Mouse (Mus musculus) hindbrain, embryonic 12.5 days (tissue): ENCODE results near the gene Krt71. TPM values are rescaled to one million over a fixed set of nuclear protein-coding genes. Genes with fewer than 3 reads are reported as not detected.

Experiments used
- microRNA-seq: library from miRNA; unstranded; fragments of <30 nt; microRNA quantifications from one replicate; pipeline ENCODE4, GENCODE M21; 2017
- polyA plus RNA-seq: library from polyadenylated mRNA; unstranded; fragments of >200 nt; fragmentation: Nextera tagmentation; extraction: Ambion mirVana; gene quantifications from 2 replicates; pipeline ENCODE4 v1.2.1, GENCODE M21; 2016

Krt71 gene
- polyA plus RNA-seq, 1 experiment from 2014 or later, result not detected

Small RNAs within 50 kb of the gene (microRNA-seq; reads per million reads assigned to microRNA genes)
- gene Gm44323, result not detected
- not detected for gene Gm44342

Other genes with a start within 250 kb of the Krt71 start
- not detected in 2 replicates for gene Gm49425, start 225.8 kb downstream of the Krt71 start, polyA plus RNA-seq
- gene Krt84, start 210.3 kb downstream of the Krt71 start, polyA plus RNA-seq, result not detected in 2 replicates
- gene Krt82, start 192.4 kb downstream of the Krt71 start, polyA plus RNA-seq, result not detected in 2 replicates
- gene Krt90, start 180.2 kb downstream of the Krt71 start, polyA plus RNA-seq, result 0.14 and 0.30 TPM in 2 replicates
- gene Krt75, start 169.2 kb downstream of the Krt71 start, polyA plus RNA-seq, result 0.08 and 0.18 TPM in 2 replicates
- gene Gm5414, start 114.9 kb downstream of the Krt71 start, polyA plus RNA-seq, result not detected in 2 replicates
- gene Gm5478, start 95.7 kb downstream of the Krt71 start, polyA plus RNA-seq, result not detected in 2 replicates
- not detected in 2 replicates for gene Krt6b, start 62.8 kb downstream of the Krt71 start, polyA plus RNA-seq
- gene Krt6a, start 48.8 kb downstream of the Krt71 start, polyA plus RNA-seq, result not detected in 2 replicates
- 14.1 and 16.6 TPM in 2 replicates for gene Krt5, start 30.2 kb downstream of the Krt71 start, polyA plus RNA-seq
- gene Krt72, start 43.4 kb upstream of the Krt71 start, polyA plus RNA-seq, result not detected in 2 replicates
- 0.57 and 0.65 TPM in 2 replicates for gene Krt73, start 59.2 kb upstream of the Krt71 start, polyA plus RNA-seq
- gene Krt2, start 75.1 kb upstream of the Krt71 start, polyA plus RNA-seq, result not detected in 2 replicates
- gene Krt1, start 107.7 kb upstream of the Krt71 start, polyA plus RNA-seq, result 4.2 and 4.4 TPM in 2 replicates
- not detected in 2 replicates for gene Krt77, start 126.6 kb upstream of the Krt71 start, polyA plus RNA-seq
- not detected in 2 replicates for gene Krt76, start 149.8 kb upstream of the Krt71 start, polyA plus RNA-seq
- 0.21 TPM in 1 of 2 replicates, not detected in the other for gene Krt4, start 181.6 kb upstream of the Krt71 start, polyA plus RNA-seq
- gene Krt79, start 197.2 kb upstream of the Krt71 start, polyA plus RNA-seq, result not detected in 2 replicates
- gene Krt78, start 211.2 kb upstream of the Krt71 start, polyA plus RNA-seq, result not detected in 2 replicates